ENCODE assay signal across 14 mouse cellular contexts in the genomic region with DNA sequence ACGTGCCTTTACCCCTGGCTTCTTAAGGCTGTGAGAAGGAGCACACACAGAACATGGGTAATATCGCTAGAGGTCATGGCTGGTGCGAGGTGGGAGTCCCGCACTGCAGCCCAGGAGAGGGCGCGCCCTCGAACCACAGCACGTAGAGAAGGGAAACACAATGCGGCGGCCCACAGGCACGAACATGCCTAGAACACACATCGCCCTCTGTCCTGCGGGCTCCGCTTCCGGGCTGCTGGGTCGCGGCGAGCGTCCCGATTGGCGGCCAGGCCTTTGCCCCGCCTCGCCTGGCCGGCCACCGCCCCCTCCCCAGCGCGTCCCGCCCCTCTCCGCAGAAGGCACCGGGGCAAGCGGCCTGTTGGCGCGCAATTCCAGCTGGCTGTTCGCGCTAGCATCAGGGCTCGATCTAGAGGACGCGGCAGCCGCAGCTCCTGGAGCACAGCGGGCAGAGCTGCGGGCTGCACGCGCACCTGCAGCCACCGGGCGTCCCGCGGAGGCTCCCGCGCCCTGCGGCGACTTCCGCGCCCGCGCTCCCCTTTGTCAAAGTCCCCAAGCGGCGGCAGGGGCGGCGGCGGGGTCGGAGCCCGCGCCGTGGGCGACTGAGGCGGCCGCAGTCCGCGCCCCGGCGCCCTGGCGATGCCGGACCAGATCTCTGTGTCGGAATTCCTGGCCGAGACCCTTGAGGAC. TPM values are rescaled to one million over a fixed set of nuclear protein-coding genes. Genes with fewer than 3 reads are reported as not detected.
DNase-seq lines count a peak whose midpoint lies in the region; ATAC-seq lines count a peak whose summit lies in the region.
"Not testable (repeated sequence)": the region's sequence is repeated elsewhere in the genome, so short reads cannot be mapped to it uniquely, and the experiment has no call there.
"Had no signal": no experiment of that assay in that cellular context is flagged by ENCODE, and none has a peak within 500 bp of the region (broad histone marks: within the 10 kb centered on the region; RNA-seq: fewer than 3 reads in every experiment).

Gene Gm21863, plus strand, starts transcription at position 637 of the 687 bp plus-strand sequence.

- not testable (repeated sequence) for H3K4me2 ChIP-seq in embryonic facial prominence, embryonic 14.5 days (ENCODE audit: low read depth, low read length); hindbrain, embryonic 13.5 days; kidney, embryonic 14.5 days (replicated peaks; ENCODE audit: low read depth, low read length); liver, embryonic 13.5 days; neural tube, embryonic 13.5 days

- not testable (repeated sequence) for H3K9me3 ChIP-seq in embryonic facial prominence, embryonic 14.5 days (ENCODE audit: control insufficient read depth, low read length); kidney, embryonic 14.5 days (ENCODE audit: control insufficient read depth, low read length); liver, embryonic 13.5 days (replicated peaks)
- H3K9me3 ChIP-seq in hindbrain, embryonic 13.5 days = peaks cover 23% of the 10 kb centered on the region
- H3K9me3 ChIP-seq in midbrain, embryonic 10.5 days (replicated peaks) = peaks cover 51% of the 10 kb centered on the region
- H3K9me3 ChIP-seq in neural tube, embryonic 13.5 days = peaks cover 13% of the 10 kb centered on the region

- not testable (repeated sequence) for H3K9ac ChIP-seq in embryonic facial prominence, embryonic 14.5 days (ENCODE audit: low read depth, low read length); hindbrain, embryonic 13.5 days; kidney, embryonic 14.5 days (ENCODE audit: low read depth, low read length); liver, embryonic 13.5 days; neural tube, embryonic 13.5 days

- H3K4me1 ChIP-seq in embryonic facial prominence, embryonic 14.5 days (ENCODE audit: control insufficient read depth, insufficient read depth, low read length); hindbrain, embryonic 13.5 days (replicated peaks); kidney, embryonic 14.5 days (ENCODE audit: control insufficient read depth, insufficient read depth, low read length); liver, embryonic 13.5 days (replicated peaks); midbrain, embryonic 10.5 days; neural tube, embryonic 13.5 days (replicated peaks): not testable (repeated sequence)

- not testable (repeated sequence) for H3K4me3 ChIP-seq in embryonic facial prominence, embryonic 14.5 days (ENCODE audit: low read depth, low read length); kidney, embryonic 14.5 days (ENCODE audit: low read length); liver, embryonic 13.5 days (replicated peaks); neural tube, embryonic 13.5 days
- 0 out of 2 replicates have a peak within 1 kb of the TSS, but pooled peaks have one; percentile 8 for H3K4me3 ChIP-seq in hindbrain, embryonic 13.5 days
- H3K4me3 ChIP-seq in midbrain, embryonic 10.5 days = peak within 1 kb of the TSS; percentile 3; the same call in 1 of the 2 replicates

- WGBS in embryonic facial prominence, embryonic 14.5 days = 16% methylated on average over 32 of the region's 75 CpGs
- WGBS in hindbrain, embryonic 13.5 days = 20% methylated on average over 73 of the region's 75 CpGs
- 19% methylated on average over 54 of the region's 75 CpGs for WGBS in kidney, embryonic 14.5 days
- 11% methylated on average over 45 of the region's 75 CpGs for WGBS in liver, embryonic 13.5 days (ENCODE audit: insufficient replicate concordance)
- WGBS in midbrain, embryonic 10.5 days = 17% methylated on average over 75 of the region's 75 CpGs
- whole genome bisulfite sequencing in neural tube, embryonic 13.5 days = 18% methylated on average over 65 of the region's 75 CpGs

- not testable (repeated sequence) for H3K27ac ChIP-seq in embryonic facial prominence, embryonic 14.5 days (replicated peaks; ENCODE audit: low read depth, low read length); hindbrain, embryonic 13.5 days; kidney, embryonic 14.5 days (ENCODE audit: low read depth, low read length); liver, embryonic 13.5 days; midbrain, embryonic 10.5 days (replicated peaks); neural tube, embryonic 13.5 days (replicated peaks)

- DNase-seq in embryonic facial prominence, embryonic 14.5 days (ENCODE audit: low spot score); liver, embryonic 13.5 days; midbrain, embryonic 10.5 days (ENCODE audit: low spot score): not testable (repeated sequence)

- peak; percentile 91 for ATAC-seq in embryonic facial prominence, embryonic 14.5 days (ENCODE audit: low read depth)
- ATAC-seq in granulocyte monocyte progenitor cell, adult 5-6 weeks (replicated peaks; ENCODE audit: poor library complexity, severe bottlenecking) = peak; percentile 100
- peak; percentile 69; the same call in 1 of the 2 replicates for ATAC-seq in hindbrain, embryonic 13.5 days (ENCODE audit: low FRiP score)
- peak; percentile 64; the same call in 1 of the 2 replicates for ATAC-seq in kidney, embryonic 14.5 days (ENCODE audit: low FRiP score, low TSS enrichment)
- ATAC-seq in liver, embryonic 13.5 days (ENCODE audit: low read depth) = peak; percentile 71
- peak; percentile 92 for ATAC-seq in neural tube, embryonic 13.5 days (ENCODE audit: low read depth)

- not testable (repeated sequence) for H3K36me3 ChIP-seq in embryonic facial prominence, embryonic 14.5 days (ENCODE audit: control insufficient read depth, insufficient read depth, low read length); hindbrain, embryonic 13.5 days; kidney, embryonic 14.5 days (ENCODE audit: control insufficient read depth, insufficient read depth, low read length); liver, embryonic 13.5 days; midbrain, embryonic 10.5 days; neural tube, embryonic 13.5 days

- H3K27me3 ChIP-seq in embryonic facial prominence, embryonic 14.5 days (replicated peaks; ENCODE audit: control insufficient read depth, insufficient read depth, low read length); hindbrain, embryonic 13.5 days; kidney, embryonic 14.5 days (ENCODE audit: control insufficient read depth, insufficient read depth, low read length); liver, embryonic 13.5 days; midbrain, embryonic 10.5 days (ENCODE audit: low read depth, poor library complexity, severe bottlenecking); neural tube, embryonic 13.5 days: not testable (repeated sequence)

RNA-seq across cellular contexts. Expression of gene Gm21863, which starts in this region (rescaled TPM):
- polyA plus RNA-seq in embryonic facial prominence, embryonic 14.5 days (2014; fragmentation: Nextera tagmentation; extraction: Ambion mirVana) = not detected in 2 replicates
- total RNA-seq in granulocyte monocyte progenitor cell, adult 5-6 weeks (2014; fragmentation: Nextera tagmentation) = not detected in 2 replicates
- total RNA-seq in granulocyte monocyte progenitor cell, adult 5-6 weeks (2017) = not detected in 2 replicates
- polyA plus RNA-seq in hindbrain, embryonic 13.5 days (2015; fragmentation: Nextera tagmentation; extraction: Ambion mirVana) = not detected in 2 replicates
- polyA plus RNA-seq in kidney, embryonic 14.5 days (2014; fragmentation: Nextera tagmentation; extraction: Ambion mirVana) = not detected in 2 replicates
- not detected in 2 replicates for polyA plus RNA-seq in liver, embryonic 13.5 days (2015; fragmentation: Nextera tagmentation; extraction: Ambion mirVana)
- polyA plus RNA-seq in midbrain, embryonic 10.5 days (2016; fragmentation: Nextera tagmentation; extraction: Ambion mirVana) = not detected in 2 replicates
- polyA plus RNA-seq in neural tube, embryonic 13.5 days (2015; fragmentation: Nextera tagmentation; extraction: Ambion mirVana) = not detected in 2 replicates
- total RNA-seq: gastrocnemius, postnatal 36 days; layer of hippocampus, adult 18-20 months; left cerebral cortex, adult 18-20 months had no signal
- polyA plus RNA-seq: heart, embryonic 13.5 days; kidney, adult 2 months; limb, embryonic 15.5 days; myocyte had no signal

Comparison
In these comparisons a context has a peak if more than half of its experiments do, and no peak if none do; other contexts are left out.
1. Peak in ATAC-seq in embryonic facial prominence, embryonic 14.5 days; RNA of the gene not detected or under 1 TPM.
2. Peak in ATAC-seq in granulocyte monocyte progenitor cell, adult 5-6 weeks; RNA of the gene not detected or under 1 TPM.
3. Peak in ATAC-seq and H3K4me3 ChIP-seq in hindbrain, embryonic 13.5 days; RNA of the gene not detected or under 1 TPM.
4. Peak in ATAC-seq in kidney, embryonic 14.5 days; RNA of the gene not detected or under 1 TPM.
5. Peak in ATAC-seq in liver, embryonic 13.5 days; RNA of the gene not detected or under 1 TPM.
6. Peak in ATAC-seq in neural tube, embryonic 13.5 days; RNA of the gene not detected or under 1 TPM.